Comparison of ENCODE assay signal across 8 mouse cellular contexts in genomic region chr1:59914799-59915198, GRCm38 (mm10). TPM values are rescaled to one million over a fixed set of nuclear protein-coding genes. Genes with fewer than 3 reads are reported as not detected.
DNase-seq lines count a peak whose midpoint lies in the region; ATAC-seq and TF ChIP-seq lines count a peak whose summit lies in the region.

No protein-coding gene starts in this region.

- H3K4me1 ChIP-seq in embryonic facial prominence, embryonic 14.5 days (ENCODE audit: control insufficient read depth, insufficient read depth, low read length) = peaks cover 21% of the 10 kb centered on the region
- H3K4me1 ChIP-seq in intestine, embryonic 15.5 days (replicated peaks) = peaks cover 10% of the 10 kb centered on the region; the same call in 1 of the 2 replicates
- peaks cover 19% of the 10 kb centered on the region for H3K4me1 ChIP-seq in neural tube, embryonic 12.5 days

- H3K36me3 ChIP-seq in embryonic facial prominence, embryonic 14.5 days (ENCODE audit: control insufficient read depth, insufficient read depth, low read length) = no peaks in the 10 kb centered on the region
- H3K36me3 ChIP-seq in intestine, embryonic 15.5 days = no peaks in the 10 kb centered on the region
- no peaks in the 10 kb centered on the region for H3K36me3 ChIP-seq in neural tube, embryonic 12.5 days

- H3K4me2 ChIP-seq in embryonic facial prominence, embryonic 14.5 days (ENCODE audit: low read depth, low read length) = peak overlapping the region; percentile 78
- H3K4me2 ChIP-seq in intestine, embryonic 15.5 days (replicated peaks) = peak overlapping the region; percentile 77
- H3K4me2 ChIP-seq in neural tube, embryonic 12.5 days (replicated peaks) = peak overlapping the region; percentile 89

- H3K4me3 ChIP-seq in left cerebral cortex, adult 2 months = peak overlapping the region; percentile 89
- H3K4me3 ChIP-seq in embryonic facial prominence, embryonic 14.5 days (ENCODE audit: low read depth, low read length) = peak overlapping the region; percentile 99
- H3K4me3 ChIP-seq in intestine, embryonic 15.5 days (replicated peaks) = no peak overlapping the region
- H3K4me3 ChIP-seq in neural tube, embryonic 12.5 days = no peak overlapping the region

- no peak for TF ChIP-seq CTCF in left cerebral cortex, adult 2 months (IDR thresholded peaks at IDR 0.05)

- no peaks in the 10 kb centered on the region for H3K27me3 ChIP-seq in embryonic facial prominence, embryonic 14.5 days (replicated peaks; ENCODE audit: control insufficient read depth, insufficient read depth, low read length)
- no peaks in the 10 kb centered on the region for H3K27me3 ChIP-seq in intestine, embryonic 15.5 days (replicated peaks)
- no peaks in the 10 kb centered on the region for H3K27me3 ChIP-seq in neural tube, embryonic 12.5 days (replicated peaks)

- H3K27ac ChIP-seq in left cerebral cortex, adult 2 months = no peak overlapping the region
- H3K27ac ChIP-seq in embryonic facial prominence, embryonic 14.5 days (replicated peaks; ENCODE audit: low read depth, low read length) = no peak overlapping the region
- H3K27ac ChIP-seq in intestine, embryonic 15.5 days = no peak overlapping the region
- H3K27ac ChIP-seq in neural tube, embryonic 12.5 days = no peak overlapping the region

- H3K9me3 ChIP-seq in embryonic facial prominence, embryonic 14.5 days (ENCODE audit: control insufficient read depth, low read length) = no peaks in the 10 kb centered on the region
- H3K9me3 ChIP-seq in intestine, embryonic 15.5 days = no peaks in the 10 kb centered on the region
- no peaks in the 10 kb centered on the region for H3K9me3 ChIP-seq in neural tube, embryonic 12.5 days

- H3K9ac ChIP-seq in embryonic facial prominence, embryonic 14.5 days (ENCODE audit: low read depth, low read length) = no peak overlapping the region; the same call in 1 of the 2 replicates
- no peak overlapping the region for H3K9ac ChIP-seq in intestine, embryonic 15.5 days
- no peak overlapping the region for H3K9ac ChIP-seq in neural tube, embryonic 12.5 days

- 50% methylated on average over 3 of the region's 3 CpGs for WGBS in embryonic facial prominence, embryonic 14.5 days
- WGBS in intestine, embryonic 15.5 days = 56% methylated on average over 3 of the region's 3 CpGs
- 73% methylated on average over 3 of the region's 3 CpGs for WGBS in neural tube, embryonic 12.5 days

- no peak for DNase-seq in left cerebral cortex, adult 2 months (ENCODE audit: extremely low spot score in 1 of 2, low spot score in 2 of 2)
- DNase-seq in left cerebral cortex, adult 11 months (ENCODE audit: low spot score) = no peak
- DNase-seq in embryonic facial prominence, embryonic 14.5 days (ENCODE audit: low spot score) = no peak
- no peak for DNase-seq in urinary bladder, postnatal 36 days (ENCODE audit: low spot score in 2 of 2)
- no peak for DNase-seq in urinary bladder, postnatal 25 days (ENCODE audit: low spot score)
- DNase-seq in T-cell, adult 2 months (ENCODE audit: low spot score) = no peak

- ATAC-seq in embryonic facial prominence, embryonic 14.5 days (ENCODE audit: low read depth) = no peak
- ATAC-seq in intestine, embryonic 15.5 days = no peak
- no peak for ATAC-seq in neural tube, embryonic 12.5 days (ENCODE audit: low FRiP score, low read depth)

- intact Hi-C loops in left cerebral cortex, adult 2 months (cut with DNase I) = no loop called here

RNA-seq across cellular contexts. Expression of gene Fam117b, which starts 2.0 kb away (rescaled TPM):
- 10 to 100 TPM; 52.0 to 56.5 TPM for total RNA-seq in left cerebral cortex, adult 2 months (2021)
- 10.7 and 11.8 TPM in 2 replicates for polyA plus RNA-seq in embryonic facial prominence, embryonic 14.5 days (2014; fragmentation: Nextera tagmentation; extraction: Ambion mirVana)
- polyA plus RNA-seq in intestine, embryonic 15.5 days (2015; fragmentation: Nextera tagmentation; extraction: Ambion mirVana) = 6.6 and 7.8 TPM in 2 replicates
- polyA plus RNA-seq in neural tube, embryonic 12.5 days (2016; fragmentation: Nextera tagmentation; extraction: Ambion mirVana) = 29.7 and 31.1 TPM in 2 replicates

Comparison
In these comparisons a context has a peak if more than half of its experiments do, and no peak if none do; other contexts are left out.
1. H3K4me3 ChIP-seq: peak in left cerebral cortex, adult 2 months (single experiment) and embryonic facial prominence, embryonic 14.5 days (single experiment); none in intestine, embryonic 15.5 days (single experiment) and neural tube, embryonic 12.5 days (single experiment).
2. Peak in every context shown above with its lines, with median percentiles within 50 percentile points of each other: H3K4me2 ChIP-seq.